Mouse (Mus musculus) v-Abl transformed pro-B cells (cell line): ENCODE measurements around the gene Prkar1a.

ENCODE experiments used
- in situ Hi-C, 2 experiments: fragments of 400-800 bp; cut with MboI; formaldehyde crosslinking; loops; one replicate each; pipeline ENCODE4 v1.15.1; 2025; ENCODE audit not compliant: unreplicated experiment in 2 of 2

Gene Prkar1a

DNA sequence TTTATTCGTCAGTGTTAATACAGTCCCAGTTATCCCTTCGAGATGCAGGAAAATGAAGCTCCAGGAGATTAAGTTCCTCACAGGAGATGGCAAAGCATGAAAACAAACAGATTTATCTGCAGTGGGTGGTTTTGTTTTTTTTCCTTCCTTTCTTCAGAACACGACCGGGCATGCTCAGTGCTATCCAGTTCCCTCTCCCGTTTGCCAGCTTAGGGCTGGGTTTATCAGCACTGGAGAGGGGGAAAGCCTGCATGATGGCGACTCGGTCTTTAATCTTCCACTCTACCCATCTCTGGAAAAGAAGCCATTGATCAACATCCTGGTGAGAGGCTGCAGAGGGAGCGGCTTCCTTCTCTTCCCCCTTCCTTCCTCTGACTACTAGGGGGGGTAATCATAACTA is at the start of gene Prkar1a:
TSS of gene Prkar1a (plus strand) at position 200 of the 400 bp plus-strand sequence.
- in situ Hi-C loops: no loop called here

DNA sequence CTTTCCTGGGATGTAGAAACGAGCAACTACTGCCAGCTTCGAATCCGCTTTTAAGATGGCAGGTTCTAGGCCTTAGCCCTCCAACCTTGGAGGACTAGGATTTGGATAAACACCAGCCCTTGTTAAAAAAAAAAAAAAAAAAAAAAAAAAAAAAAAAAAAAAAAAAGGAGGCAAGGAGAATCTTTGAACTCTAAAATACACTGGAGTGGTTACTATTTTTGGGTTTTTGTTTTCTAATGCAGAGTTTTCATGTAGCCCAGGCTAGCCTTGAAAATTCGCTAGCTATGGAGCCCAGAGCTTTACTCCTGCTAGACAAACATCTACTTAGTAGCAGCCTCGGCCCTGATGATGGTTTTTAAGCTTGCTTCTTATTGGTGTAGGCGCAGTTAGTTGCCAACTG is 41.6 kb upstream of the Prkar1a start:
- in situ Hi-C loops: loop anchor here (25.0 kb wide), 1 partner anchor 1745 kb away; no protein-coding TSS in a partner anchor

GRCm38 (mm10) chr11:109608976-109609625 is 40.1 kb upstream of the Prkar1a start:
- in situ Hi-C loops: loop anchor here (25.0 kb wide), 1 partner anchor 1747 kb away; no protein-coding TSS in a partner anchor

GRCm38 (mm10) chr11:109610046-109610794 is 39.0 kb upstream of the Prkar1a start:
- in situ Hi-C loops: loop anchor here (10.0 to 25.0 kb wide), 2 partner anchors 255 to 1748 kb away; no protein-coding TSS in a partner anchor

GRCm38 (mm10) chr11:109610795-109611302 is 38.4 kb upstream of the Prkar1a start:
- in situ Hi-C loops: loop anchor here (10.0 to 25.0 kb wide), 2 partner anchors 254 to 1749 kb away; no protein-coding TSS in a partner anchor

GRCm38 (mm10) chr11:109611303-109612149 is 37.7 kb upstream of the Prkar1a start, which contains the start of gene Wipi1:
Gene Wipi1, minus strand, starts transcription at chr11:109611967.
- in situ Hi-C loops: loop anchor here (10.0 to 25.0 kb wide), 2 partner anchors 253 to 1749 kb away; no protein-coding TSS in a partner anchor

DNA sequence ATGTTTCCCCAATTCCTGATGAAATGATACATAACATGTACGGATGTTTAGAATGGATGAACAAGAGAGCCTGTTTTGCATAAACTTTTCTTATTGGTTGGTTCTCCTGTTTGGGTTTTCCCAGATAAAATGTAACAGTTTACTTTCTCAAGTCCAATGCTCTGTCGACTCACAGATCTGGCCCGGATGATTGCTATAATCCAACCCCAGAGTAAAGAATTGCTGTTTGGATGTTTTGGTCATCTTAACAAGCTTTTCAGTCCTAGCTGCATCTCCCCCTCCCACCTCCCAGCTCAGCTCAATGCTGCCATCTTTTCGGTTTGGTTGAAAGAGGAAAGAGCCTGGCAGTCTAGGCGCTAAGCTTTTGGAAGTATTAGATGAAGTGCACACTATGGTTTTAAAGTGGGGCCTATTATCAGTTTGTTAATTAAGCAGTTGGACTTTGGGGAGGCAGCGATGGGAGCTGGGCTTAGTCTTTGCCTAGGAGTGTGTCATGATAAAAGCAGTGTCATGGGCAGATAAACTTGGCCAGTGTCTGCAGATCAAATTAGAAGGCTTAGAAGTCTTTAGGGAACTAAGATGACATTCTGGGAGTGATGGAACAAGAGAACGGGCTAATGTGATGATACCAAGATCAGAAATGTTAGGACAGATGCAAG is 36.2 kb upstream of the Prkar1a start:
- in situ Hi-C loops: loop anchor here (10.0 to 25.0 kb wide), 2 partner anchors 252 to 1751 kb away; no protein-coding TSS in a partner anchor

GRCm38 (mm10) chr11:109615286-109615685 is 33.9 kb upstream of the Prkar1a start:
- in situ Hi-C loops: loop anchor here (10.0 to 25.0 kb wide), 2 partner anchors 250 to 1753 kb away; no protein-coding TSS in a partner anchor

GRCm38 (mm10) chr11:109616352-109616751 is 32.9 kb upstream of the Prkar1a start:
- in situ Hi-C loops: loop anchor here (10.0 to 25.0 kb wide), 2 partner anchors 248 to 1754 kb away; no protein-coding TSS in a partner anchor

GRCm38 (mm10) chr11:109616766-109617165 is 32.4 kb upstream of the Prkar1a start:
- in situ Hi-C loops: loop anchor here (10.0 to 25.0 kb wide), 2 partner anchors 248 to 1754 kb away; no protein-coding TSS in a partner anchor

- in situ Hi-C loops: loop anchor here (10.0 to 25.0 kb wide), 2 partner anchors 246 to 1757 kb away; no protein-coding TSS in a partner anchor
Observed at GRCm38 (mm10) chr11:109619055-109619454, 30.1 kb upstream of the Prkar1a start.

DNA sequence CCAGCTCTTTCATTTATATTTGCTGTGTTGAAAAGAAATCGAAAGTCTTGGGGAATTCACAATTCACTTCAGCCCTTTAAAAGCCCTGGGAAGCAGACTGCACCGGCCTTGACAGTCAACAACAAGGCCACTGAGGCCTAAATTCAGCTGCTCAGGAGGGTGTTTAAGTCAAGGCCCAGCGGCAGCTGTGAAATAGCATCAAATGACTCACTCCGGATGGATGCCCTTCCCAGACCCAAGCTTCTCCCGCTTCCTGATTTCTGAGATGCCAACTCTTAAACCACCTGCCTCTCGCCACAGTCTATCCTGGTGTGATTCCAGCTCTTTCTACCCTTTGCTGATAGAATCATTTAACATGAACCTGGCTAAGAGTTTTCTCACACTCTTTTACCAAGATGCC is 28.8 kb upstream of the Prkar1a start:
- in situ Hi-C loops: loop anchor here (5.0 to 25.0 kb wide), 4 partner anchors 373 to 1758 kb away; no protein-coding TSS in a partner anchor

DNA sequence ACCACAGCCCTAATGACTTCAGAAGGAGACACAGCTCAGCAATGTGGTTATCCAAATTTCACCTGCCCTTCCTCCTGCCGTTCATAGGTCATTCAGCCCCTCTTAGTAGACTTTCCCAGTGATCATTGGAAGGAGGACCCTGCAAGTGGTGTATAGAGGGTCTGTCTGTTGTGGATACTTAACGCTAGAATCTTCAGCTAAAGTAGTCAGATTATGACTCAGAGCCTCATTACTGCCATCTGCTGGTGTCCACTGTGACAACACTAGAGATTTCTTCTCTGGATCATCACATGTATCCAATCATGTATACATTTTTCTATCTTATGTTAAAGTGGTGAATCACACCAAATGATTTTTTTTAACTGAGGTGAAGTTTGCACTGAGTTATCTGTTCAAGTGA is 28.0 kb upstream of the Prkar1a start:
- in situ Hi-C loops: loop anchor here (5.0 to 25.0 kb wide), 4 partner anchors 374 to 1759 kb away; no protein-coding TSS in a partner anchor

- in situ Hi-C loops: loop anchor here (5.0 to 25.0 kb wide), 4 partner anchors 375 to 1760 kb away; no protein-coding TSS in a partner anchor
Observed at GRCm38 (mm10) chr11:109622518-109623037, 26.6 kb upstream of the Prkar1a start.

GRCm38 (mm10) chr11:109623238-109623637 is 26.0 kb upstream of the Prkar1a start:
- in situ Hi-C loops: loop anchor here (5.0 to 25.0 kb wide), 4 partner anchors 376 to 1761 kb away; no protein-coding TSS in a partner anchor

- in situ Hi-C loops: no loop called here
Observed at GRCm38 (mm10) chr11:109627648-109628047, 21.6 kb upstream of the Prkar1a start.

- in situ Hi-C loops: no loop called here
Observed at GRCm38 (mm10) chr11:109628099-109628498, 21.1 kb upstream of the Prkar1a start.

DNA sequence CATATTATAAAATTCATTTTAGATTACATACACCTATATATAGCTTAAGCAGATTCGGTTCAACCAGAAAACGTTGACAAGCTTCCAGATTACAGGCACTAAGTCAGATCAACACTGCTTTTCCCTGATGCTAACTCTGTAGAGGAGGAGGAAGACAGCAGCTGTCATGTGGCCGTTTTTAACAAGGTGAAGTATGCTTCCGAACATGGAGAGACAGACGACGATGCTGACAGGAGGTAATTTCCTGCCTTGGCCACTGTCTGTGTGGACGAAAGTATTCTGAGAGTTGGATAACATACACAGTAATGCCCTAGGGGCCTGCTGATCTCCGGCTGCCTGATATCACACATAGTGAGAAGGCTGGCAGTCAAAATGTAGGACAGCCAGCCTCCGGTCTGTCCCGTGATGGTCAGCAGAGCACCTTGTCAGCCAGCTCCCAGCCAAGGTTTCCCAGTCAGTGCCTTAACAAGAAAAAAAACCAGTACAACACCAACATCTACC is 20.1 kb upstream of the Prkar1a start:
- in situ Hi-C loops: no loop called here

DNA sequence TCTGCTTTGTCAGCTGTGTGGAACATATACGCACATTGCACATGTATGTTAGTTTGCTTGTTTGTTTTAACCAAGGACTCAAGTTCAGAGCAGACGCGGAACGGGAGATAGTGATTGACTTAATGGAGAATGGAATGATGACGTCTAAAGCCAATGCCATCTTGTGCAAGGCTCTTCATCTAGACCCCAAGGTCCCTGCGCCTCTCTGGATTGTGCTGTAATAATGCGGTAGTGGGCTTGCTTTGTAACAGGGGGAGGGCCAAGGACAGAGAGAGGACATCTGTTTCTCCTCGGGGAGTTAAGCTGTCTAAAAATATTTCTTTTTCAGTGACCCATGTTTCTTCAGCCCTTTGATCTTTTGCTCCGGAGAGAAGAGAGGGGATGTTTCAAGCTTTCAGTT is 14.3 kb upstream of the Prkar1a start:
- in situ Hi-C loops: no loop called here
